Mouse (Mus musculus) forebrain, embryonic 16.5 days (tissue): ENCODE data around the gene Sh2d2a. TPM values are rescaled to one million over a fixed set of nuclear protein-coding genes. Genes with fewer than 3 reads are reported as not detected.
"Not testable (repeated sequence)": the region's sequence is repeated elsewhere in the genome, so short reads cannot be mapped to it uniquely, and the experiment has no call there.

Experiments used
- ATAC-seq: fragments of 200-750 bp; cut with Nextera tagmentation; 2 replicates; pipeline ENCODE4 v1.8.0; 2017; ENCODE audit warnings: mild to moderate bottlenecking, moderate library complexity
- H3K27ac ChIP-seq: fragments of 300-500 bp; sonication (generic); 2 replicates; pipeline ENCODE4 v1.5.1; 2014; ENCODE audit warnings: low read length, control low read depth
- H3K27me3 ChIP-seq: fragments of 300-500 bp; sonication (generic); replicated peaks from 2 replicates; pipeline ENCODE4 v1.6.1; 2014; ENCODE audit warnings: low read length; ENCODE audit not compliant: control insufficient read depth, insufficient read depth
- H3K36me3 ChIP-seq: fragments of 300-500 bp; sonication (generic); 2 replicates; pipeline ENCODE4 v1.6.1; 2014; ENCODE audit not compliant: control insufficient read depth, insufficient read depth
- H3K4me1 ChIP-seq: fragments of 300-500 bp; sonication (generic); replicated peaks from 2 replicates; pipeline ENCODE4 v1.6.1; 2014; ENCODE audit warnings: low read length; ENCODE audit not compliant: control insufficient read depth, insufficient read depth
- H3K4me2 ChIP-seq: fragments of 300-500 bp; sonication (generic); 2 replicates; pipeline ENCODE4 v1.6.1; 2014; ENCODE audit warnings: mild to moderate bottlenecking, low read length, control low read depth
- H3K4me3 ChIP-seq: fragments of 300-500 bp; sonication (generic); replicated peaks from 2 replicates; pipeline ENCODE4 v1.5.1; 2014; ENCODE audit warnings: mild to moderate bottlenecking, low read length, control low read depth
- H3K9ac ChIP-seq: fragments of 300-500 bp; sonication (generic); replicated peaks from 2 replicates; pipeline ENCODE4 v1.6.1; 2014; ENCODE audit warnings: low read depth, low read length, control low read depth
- H3K9me3 ChIP-seq: fragments of 300-500 bp; sonication (generic); 2 replicates; pipeline ENCODE4 v1.6.1; 2016; ENCODE audit warnings: low read length; ENCODE audit not compliant: control insufficient read depth
- WGBS: fragments of 180-500 bp; shearing (Covaris S2); extraction: QIAGEN DNeasy Blood & Tissue Kit; methylation state at CpG from one replicate; pipeline ENCODE4 v1.1.7; 2014; 5-methylcytosine and 5-hydroxymethylcytosine counted together
- polyA plus RNA-seq: library from polyadenylated mRNA; unstranded; fragments of >200 nt; fragmentation: Nextera tagmentation; extraction: Ambion mirVana; gene quantifications from 2 replicates; pipeline ENCODE4 v1.2.1, GENCODE M21; 2015

The Sh2d2a gene
- polyA plus RNA-seq, 1 experiment from 2014 or later = not detected

GRCm38 (mm10) chr3:87901036-87901624 lies 54.6 kb downstream of the Sh2d2a start:
- H3K27me3 ChIP-seq = no peaks in the 10 kb centered on the region
- no peak overlapping the region for H3K4me3 ChIP-seq
- no peak for ATAC-seq
- no peaks in the 10 kb centered on the region for H3K9me3 ChIP-seq
- no peak overlapping the region for H3K4me2 ChIP-seq
- H3K27ac ChIP-seq = no peak overlapping the region
- H3K4me1 ChIP-seq = no peaks in the 10 kb centered on the region
- 73% methylated on average over 1 of the region's 1 CpGs for WGBS
- H3K36me3 ChIP-seq = no peaks in the 10 kb centered on the region
- H3K9ac ChIP-seq = no peak overlapping the region

- WGBS = 97% methylated on average over 5 of the region's 6 CpGs
- not testable (repeated sequence) for H3K27me3 ChIP-seq, H3K4me2 ChIP-seq, H3K4me3 ChIP-seq, H3K9ac ChIP-seq, ATAC-seq, H3K4me1 ChIP-seq, H3K9me3 ChIP-seq, H3K36me3 ChIP-seq, H3K27ac ChIP-seq
These were observed 55.4 kb downstream of the Sh2d2a start for GRCm38 (mm10) chr3:87901959-87902358.

GRCm38 (mm10) chr3:87903821-87904220 lies 57.3 kb downstream of the Sh2d2a start:
- Histone ChIP-seq H3K27ac (no peak overlapping the region), H3K9ac (no peak overlapping the region), H3K4me1 (peaks cover 17% of the 10 kb centered on the region), H3K36me3 (no peaks in the 10 kb centered on the region), H3K4me2 (no peak overlapping the region), H3K9me3 (no peaks in the 10 kb centered on the region), H3K27me3 (no peaks in the 10 kb centered on the region), H3K4me3 (no peak overlapping the region)
- WGBS = 43% methylated on average over 5 of the region's 5 CpGs
- ATAC-seq = no peak

Other genes starting within 250 kb of the Sh2d2a start
- gene Arhgef11, start 229.2 kb upstream of the Sh2d2a start, polyA plus RNA-seq = 23.0 and 27.4 TPM in 2 replicates
- 0.71 and 0.92 TPM in 2 replicates for gene Lrrc71, start 98.1 kb upstream of the Sh2d2a start, polyA plus RNA-seq
- gene Ntrk1, start 51.6 kb upstream of the Sh2d2a start, polyA plus RNA-seq = 1.1 and 2.1 TPM in 2 replicates
- 0.52 and 0.57 TPM in 2 replicates for gene Insrr, start 49.8 kb upstream of the Sh2d2a start, polyA plus RNA-seq
- 6.9 and 7.4 TPM in 2 replicates for gene Pear1, start 22.4 kb upstream of the Sh2d2a start, polyA plus RNA-seq
- gene Prcc, start 38.9 kb downstream of the Sh2d2a start, polyA plus RNA-seq = 13.8 and 16.4 TPM in 2 replicates
- 186 and 212 TPM in 2 replicates for gene Hdgf, start 59.6 kb downstream of the Sh2d2a start, polyA plus RNA-seq
- 63.4 and 64.3 TPM in 2 replicates for gene Mrpl24, start 72.8 kb downstream of the Sh2d2a start, polyA plus RNA-seq
- gene Isg20l2, start 83.6 kb downstream of the Sh2d2a start, polyA plus RNA-seq = 43.5 and 49.4 TPM in 2 replicates
- 18.4 and 23.5 TPM in 2 replicates for gene Rrnad1, start 84.0 kb downstream of the Sh2d2a start, polyA plus RNA-seq
- gene Crabp2, start 101.9 kb downstream of the Sh2d2a start, polyA plus RNA-seq = 18.9 and 19.4 TPM in 2 replicates
- 35.7 and 41.6 TPM in 2 replicates for gene Nes, start 124.3 kb downstream of the Sh2d2a start, polyA plus RNA-seq
- 34.8 and 43.6 TPM in 2 replicates for gene Bcan, start 153.5 kb downstream of the Sh2d2a start, polyA plus RNA-seq
- gene Hapln2, start 180.8 kb downstream of the Sh2d2a start, polyA plus RNA-seq = 0.25 and 0.35 TPM in 2 replicates
- gene Gpatch4, start 196.4 kb downstream of the Sh2d2a start, polyA plus RNA-seq = 32.5 and 36.3 TPM in 2 replicates
- 164 and 168 TPM in 2 replicates for gene Naxe, start 211.7 kb downstream of the Sh2d2a start, polyA plus RNA-seq
- gene Ttc24, start 231.5 kb downstream of the Sh2d2a start, polyA plus RNA-seq = not detected in 2 replicates
- 7.5 and 7.8 TPM in 2 replicates for gene Iqgap3, start 235.2 kb downstream of the Sh2d2a start, polyA plus RNA-seq